ENCODE assay signal across 20 mouse cellular contexts in genomic region chr5:103806851-103807578, GRCm38 (mm10).
A peak's percentile ranks its signal among the peaks of the same experiment; 100 is the strongest.
DNase-seq lines count a peak whose midpoint lies in the region; ATAC-seq and TF ChIP-seq lines count a peak whose summit lies in the region.
"Had no signal": no experiment of that assay in that cellular context is flagged by ENCODE, and none has a peak within 500 bp of the region (broad histone marks: within the 10 kb centered on the region; RNA-seq: fewer than 3 reads in every experiment).

No protein-coding gene starts in this region.

- H3K9me3 ChIP-seq in liver, embryonic 11.5 days (ENCODE audit: control insufficient read depth, low read length), result no peaks in the 10 kb centered on the region
- H3K9me3 ChIP-seq: embryonic facial prominence, embryonic 12.5 days; forebrain, embryonic 10.5 days; hindbrain, embryonic 15.5 days; midbrain, embryonic 13.5 days had no signal

- H3K27ac ChIP-seq in gastrocnemius, adult 2 months, result peak overlapping the region; percentile 85
- H3K27ac ChIP-seq in liver, adult 2 months (replicated peaks; ENCODE audit: insufficient read depth, low read depth, low read length), result peak overlapping the region; percentile 81
- H3K27ac ChIP-seq in liver, embryonic 11.5 days (ENCODE audit: low read depth, low read length), result no peak overlapping the region
- H3K27ac ChIP-seq: embryonic facial prominence, embryonic 12.5 days; hindbrain, embryonic 15.5 days; liver, embryonic 14.5 days; midbrain, embryonic 13.5 days had no signal

- peaks cover 23% of the 10 kb centered on the region; the same call in 1 of the 2 replicates for H3K79me2 ChIP-seq in liver, adult 2 months (ENCODE audit: control insufficient read depth, insufficient read depth, low read length)

- no peak for DNase-seq in gastrocnemius, adult 2 months
- no peak for DNase-seq in gastrocnemius, postnatal 4 days (ENCODE audit: low spot score in 2 of 2)
- DNase-seq in liver, adult 2 months (ENCODE audit: extremely low read depth, low read depth, low spot score), result peak; percentile 96
- DNase-seq in liver, embryonic 11.5 days (ENCODE audit: low spot score), result no peak
- DNase-seq in c-Kit-positive CD71-positive TER-119-positive erythroid progenitor cells, embryonic 14.5 days (ENCODE audit: low spot score), result no peak
- no peak for DNase-seq in gastrocnemius, postnatal 25 days
- DNase-seq: adrenal gland, postnatal 25 days; cerebellum, postnatal 25 days; kidney, postnatal 10 days; lung, postnatal 4 days; spleen, adult 18-20 months had no signal

- ATAC-seq in liver, embryonic 11.5 days (replicated peaks; ENCODE audit: low FRiP score), result no peak
- peak; percentile 53; the same call in 1 of the 2 replicates for ATAC-seq in common myeloid progenitor, adult 5-6 weeks (replicated peaks; ENCODE audit: low read depth, poor library complexity, severe bottlenecking)
- peak; percentile 22; the same call in 1 of the 2 replicates for ATAC-seq in megakaryocyte progenitor cell, adult 5-6 weeks (replicated peaks; ENCODE audit: poor library complexity)
- ATAC-seq: activated CD4-positive, CD25-positive, alpha-beta regulatory T cell, adult 4 months; midbrain, embryonic 13.5 days had no signal

- 13% methylated on average over 17 of the region's 17 CpGs for WGBS in liver, adult 2 months
- 74% methylated on average over 17 of the region's 17 CpGs for WGBS in liver, embryonic 11.5 days

- intact Hi-C loops in gastrocnemius, adult 2 months (cut with DNase I), result no loop called here

- no peak for TF ChIP-seq CTCF in gastrocnemius, adult 2 months (IDR thresholded peaks at IDR 0.05)
- TF ChIP-seq CTCF in liver, adult 2 months (IDR thresholded peaks at IDR 0.05; ENCODE audit: low read depth, low read length), result no peak

- peak overlapping the region; percentile 41 for H3K4me3 ChIP-seq in gastrocnemius, adult 2 months
- no peak overlapping the region for H3K4me3 ChIP-seq in liver, adult 2 months (ENCODE audit: insufficient read depth, low read depth, low read length)
- H3K4me3 ChIP-seq in liver, embryonic 11.5 days (ENCODE audit: low read depth, low read length), result no peak overlapping the region
- H3K4me3 ChIP-seq: embryonic facial prominence, embryonic 12.5 days; forebrain, embryonic 10.5 days; hindbrain, embryonic 15.5 days; midbrain, embryonic 13.5 days had no signal

- peak overlapping the region; percentile 30; the same call in 1 of the 2 replicates for H3K9ac ChIP-seq in liver, adult 2 months (ENCODE audit: low read depth, low read length)
- H3K9ac ChIP-seq in liver, embryonic 11.5 days (ENCODE audit: low read depth, low read length), result no peak overlapping the region
- H3K9ac ChIP-seq: embryonic facial prominence, embryonic 12.5 days; hindbrain, embryonic 15.5 days; liver, embryonic 14.5 days; midbrain, embryonic 13.5 days had no signal

- TF ChIP-seq POLR2A in liver, adult 2 months (IDR thresholded peaks at IDR 0.05; ENCODE audit: extremely low read depth, insufficient read depth, low read length), result no peak

- peaks cover 22% of the 10 kb centered on the region for H3K4me1 ChIP-seq in liver, adult 2 months (ENCODE audit: control insufficient read depth, insufficient read depth, low read length)
- peaks cover 4% of the 10 kb centered on the region for H3K4me1 ChIP-seq in liver, embryonic 11.5 days (replicated peaks; ENCODE audit: control insufficient read depth, insufficient read depth, low read length)

- H3K4me2 ChIP-seq in liver, embryonic 11.5 days, result no peak overlapping the region
- H3K4me2 ChIP-seq: embryonic facial prominence, embryonic 12.5 days; hindbrain, embryonic 15.5 days; midbrain, embryonic 13.5 days had no signal

- peaks cover 3% of the 10 kb centered on the region; the same call in 1 of the 2 replicates for H3K36me3 ChIP-seq in liver, adult 2 months (ENCODE audit: control insufficient read depth, insufficient read depth, low read length)
- H3K36me3 ChIP-seq in liver, embryonic 11.5 days (ENCODE audit: control insufficient read depth, insufficient read depth, low read length), result no peaks in the 10 kb centered on the region
- H3K36me3 ChIP-seq: embryonic facial prominence, embryonic 12.5 days; forebrain, embryonic 10.5 days; hindbrain, embryonic 15.5 days; midbrain, embryonic 13.5 days had no signal

- no peaks in the 10 kb centered on the region for H3K27me3 ChIP-seq in liver, adult 2 months (ENCODE audit: control insufficient read depth, insufficient read depth, low read length)
- H3K27me3 ChIP-seq in liver, embryonic 11.5 days (replicated peaks; ENCODE audit: control insufficient read depth, insufficient read depth, low read length), result no peaks in the 10 kb centered on the region
- H3K27me3 ChIP-seq: CH12.LX; embryonic facial prominence, embryonic 12.5 days; hindbrain, embryonic 15.5 days; midbrain, embryonic 13.5 days had no signal
